Mouse (Mus musculus) lung, adult 2 months (tissue): Measurements from ENCODE around the gene Unc5a.

Experiments
- CTCF ChIP-seq: fragments of 200-500 bp; IDR thresholded peaks from 2 replicates; pipeline ENCODE4 v1.5.1; 2011; ENCODE audit warnings: mild to moderate bottlenecking, low read length, control low read depth; ENCODE audit not compliant: insufficient read depth
- POLR2A ChIP-seq: fragments of 200-500 bp; IDR thresholded peaks from 2 replicates; pipeline ENCODE4 v1.6.1; 2011; ENCODE audit warnings: low read depth, mild to moderate bottlenecking, control low read depth, low read length, borderline replicate concordance; ENCODE audit errors: extremely low read depth

GRCm38 (mm10) chr13:54959059-54959701, 10.0 kb downstream of the Unc5a start:
- TF ChIP-seq CTCF (no peak), POLR2A (no peak)
